Mouse (Mus musculus): ENCODE results near the gene Gtf2f2. TPM values are rescaled to one million over a fixed set of nuclear protein-coding genes. Genes with fewer than 3 reads are reported as not detected.
A peak's percentile ranks its signal among the peaks of the same experiment; 100 is the strongest.

The Gtf2f2 gene
- polyA plus RNA-seq, 1 experiment from 2014 or later: 29.5 TPM

GRCm38 (mm10) chr14:76031117-76031842, 20.6 kb upstream of the Gtf2f2 start:
- Histone ChIP-seq H3K27ac (ENCODE audit: low read length) (no peak overlapping the region), H3K4me1 (replicated peaks; ENCODE audit: control insufficient read depth, insufficient read depth, low read length) (0 out of 2 replicates have a peak, but pooled peaks cover 2% of the 10 kb centered on the region), H3K4me3 (ENCODE audit: low read length) (no peak overlapping the region), H3K27me3 (ENCODE audit: control insufficient read depth, insufficient read depth, low read depth, low read length) (no peaks in the 10 kb centered on the region), H3K4me2 (ENCODE audit: low read depth, low read length) (no peak overlapping the region), H3K9ac (ENCODE audit: low read length) (no peak overlapping the region), H3K36me3 (ENCODE audit: control insufficient read depth, insufficient read depth, low read length) (no peaks in the 10 kb centered on the region), H3K9me3 (ENCODE audit: control insufficient read depth, low read length) (no peaks in the 10 kb centered on the region)
- no peak for ATAC-seq (ENCODE audit: low read depth)
- WGBS: 35% methylated on average over 11 of the region's 11 CpGs

GRCm38 (mm10) chr14:76024641-76025040, 14.0 kb upstream of the Gtf2f2 start:
- no peak for ATAC-seq (ENCODE audit: low read depth)
- no peak overlapping the region for H3K4me3 ChIP-seq (ENCODE audit: low read length)
- H3K9ac ChIP-seq (ENCODE audit: low read length): no peak overlapping the region
- no peaks in the 10 kb centered on the region for H3K4me1 ChIP-seq (replicated peaks; ENCODE audit: control insufficient read depth, insufficient read depth, low read length)
- WGBS: 83% methylated on average over 4 of the region's 4 CpGs
- no peaks in the 10 kb centered on the region for H3K27me3 ChIP-seq (ENCODE audit: control insufficient read depth, insufficient read depth, low read depth, low read length)
- H3K36me3 ChIP-seq (ENCODE audit: control insufficient read depth, insufficient read depth, low read length): no peaks in the 10 kb centered on the region
- H3K4me2 ChIP-seq (ENCODE audit: low read depth, low read length): no peak overlapping the region
- H3K9me3 ChIP-seq (ENCODE audit: control insufficient read depth, low read length): no peaks in the 10 kb centered on the region
- no peak overlapping the region for H3K27ac ChIP-seq (ENCODE audit: low read length)

- Histone ChIP-seq H3K4me2 (ENCODE audit: low read depth, low read length) (no peak overlapping the region), H3K4me3 (ENCODE audit: low read length) (no peak overlapping the region), H3K9ac (ENCODE audit: low read length) (no peak overlapping the region), H3K36me3 (ENCODE audit: control insufficient read depth, insufficient read depth, low read length) (no peaks in the 10 kb centered on the region), H3K27me3 (ENCODE audit: control insufficient read depth, insufficient read depth, low read depth, low read length) (no peaks in the 10 kb centered on the region), H3K4me1 (replicated peaks; ENCODE audit: control insufficient read depth, insufficient read depth, low read length) (no peaks in the 10 kb centered on the region), H3K9me3 (ENCODE audit: control insufficient read depth, low read length) (no peaks in the 10 kb centered on the region), H3K27ac (ENCODE audit: low read length) (no peak overlapping the region)
- ATAC-seq (ENCODE audit: low read depth): no peak
- 67% methylated on average over 7 of the region's 7 CpGs for WGBS
Observed at GRCm38 (mm10) chr14:76020927-76021719, 10.5 kb upstream of the Gtf2f2 start.

- H3K9ac ChIP-seq (ENCODE audit: low read length): no peak overlapping the region
- WGBS: 79% methylated on average over 5 of the region's 5 CpGs
- no peaks in the 10 kb centered on the region for H3K9me3 ChIP-seq (ENCODE audit: control insufficient read depth, low read length)
- no peak overlapping the region for H3K4me2 ChIP-seq (ENCODE audit: low read depth, low read length)
- H3K36me3 ChIP-seq (ENCODE audit: control insufficient read depth, insufficient read depth, low read length): no peaks in the 10 kb centered on the region
- no peak for ATAC-seq (ENCODE audit: low read depth)
- H3K27ac ChIP-seq (ENCODE audit: low read length): no peak overlapping the region
- H3K4me1 ChIP-seq (replicated peaks; ENCODE audit: control insufficient read depth, insufficient read depth, low read length): no peaks in the 10 kb centered on the region
- no peaks in the 10 kb centered on the region for H3K27me3 ChIP-seq (ENCODE audit: control insufficient read depth, insufficient read depth, low read depth, low read length)
- no peak overlapping the region for H3K4me3 ChIP-seq (ENCODE audit: low read length)
Observed at GRCm38 (mm10) chr14:76020259-76020785, 9.7 kb upstream of the Gtf2f2 start.

GRCm38 (mm10) chr14:76017785-76018490, 7.3 kb upstream of the Gtf2f2 start:
- no peak overlapping the region for H3K4me3 ChIP-seq (ENCODE audit: low read length)
- WGBS: 77% methylated on average over 10 of the region's 10 CpGs
- no peak overlapping the region for H3K27ac ChIP-seq (ENCODE audit: low read length)
- H3K4me1 ChIP-seq (replicated peaks; ENCODE audit: control insufficient read depth, insufficient read depth, low read length): no peaks in the 10 kb centered on the region
- H3K4me2 ChIP-seq (ENCODE audit: low read depth, low read length): no peak overlapping the region
- H3K36me3 ChIP-seq (ENCODE audit: control insufficient read depth, insufficient read depth, low read length): no peaks in the 10 kb centered on the region
- H3K9ac ChIP-seq (ENCODE audit: low read length): no peak overlapping the region
- H3K9me3 ChIP-seq (ENCODE audit: control insufficient read depth, low read length): no peaks in the 10 kb centered on the region
- H3K27me3 ChIP-seq (ENCODE audit: control insufficient read depth, insufficient read depth, low read depth, low read length): no peaks in the 10 kb centered on the region
- no peak for ATAC-seq (ENCODE audit: low read depth)

- 45% methylated on average over 2 of the region's 2 CpGs for WGBS
Observed at GRCm38 (mm10) chr14:76014331-76014730, 3.7 kb upstream of the Gtf2f2 start.

GRCm38 (mm10) chr14:76011062-76011457, 395 bp upstream of the Gtf2f2 start:
- Histone ChIP-seq H3K9ac (ENCODE audit: low read length) (peak overlapping the region; percentile 90), H3K27ac (ENCODE audit: low read length) (no peak overlapping the region), H3K9me3 (ENCODE audit: control insufficient read depth, low read length) (no peaks in the 10 kb centered on the region), H3K27me3 (ENCODE audit: control insufficient read depth, insufficient read depth, low read depth, low read length) (no peaks in the 10 kb centered on the region), H3K4me2 (ENCODE audit: low read depth, low read length) (peak overlapping the region; percentile 73), H3K4me1 (replicated peaks; ENCODE audit: control insufficient read depth, insufficient read depth, low read length) (peaks cover 13% of the 10 kb centered on the region), H3K4me3 (ENCODE audit: low read length) (peak overlapping the region; percentile 98), H3K36me3 (ENCODE audit: control insufficient read depth, insufficient read depth, low read length) (no peaks in the 10 kb centered on the region)
- no peak; the same call in 1 of the 2 replicates for ATAC-seq (ENCODE audit: low read depth)
- whole genome bisulfite sequencing: 30% methylated on average over 7 of the region's 7 CpGs

More at GRCm38 (mm10) chr14:76014331-76014730, 3.7 kb upstream of the Gtf2f2 start:
- no peak overlapping the region for H3K4me2 ChIP-seq (ENCODE audit: low read depth, low read length)
- no peaks in the 10 kb centered on the region for H3K9me3 ChIP-seq (ENCODE audit: control insufficient read depth, low read length)
- no peaks in the 10 kb centered on the region for H3K36me3 ChIP-seq (ENCODE audit: control insufficient read depth, insufficient read depth, low read length)
- no peaks in the 10 kb centered on the region for H3K27me3 ChIP-seq (ENCODE audit: control insufficient read depth, insufficient read depth, low read depth, low read length)
- peaks cover 8% of the 10 kb centered on the region for H3K4me1 ChIP-seq (replicated peaks; ENCODE audit: control insufficient read depth, insufficient read depth, low read length)
- H3K9ac ChIP-seq (ENCODE audit: low read length): no peak overlapping the region
- no peak for ATAC-seq (ENCODE audit: low read depth)
- no peak overlapping the region for H3K4me3 ChIP-seq (ENCODE audit: low read length)
- no peak overlapping the region for H3K27ac ChIP-seq (ENCODE audit: low read length)

GRCm38 (mm10) chr14:76009185-76009584, 1.5 kb downstream of the Gtf2f2 start:
- H3K9ac ChIP-seq (ENCODE audit: low read length): no peak overlapping the region

GRCm38 (mm10) chr14:76008174-76008573, 2.5 kb downstream of the Gtf2f2 start:
- Histone ChIP-seq H3K9me3 (ENCODE audit: control insufficient read depth, low read length) (no peaks in the 10 kb centered on the region), H3K36me3 (ENCODE audit: control insufficient read depth, insufficient read depth, low read length) (no peaks in the 10 kb centered on the region), H3K27ac (ENCODE audit: low read length) (no peak overlapping the region), H3K4me2 (ENCODE audit: low read depth, low read length) (no peak overlapping the region), H3K4me1 (replicated peaks; ENCODE audit: control insufficient read depth, insufficient read depth, low read length) (peaks cover 13% of the 10 kb centered on the region), H3K4me3 (ENCODE audit: low read length) (no peak overlapping the region), H3K9ac (ENCODE audit: low read length) (no peak overlapping the region), H3K27me3 (ENCODE audit: control insufficient read depth, insufficient read depth, low read depth, low read length) (no peaks in the 10 kb centered on the region)
- ATAC-seq (ENCODE audit: low read depth): no peak
- 92% methylated on average over 1 of the region's 1 CpGs for WGBS

More at GRCm38 (mm10) chr14:76009185-76009584, 1.5 kb downstream of the Gtf2f2 start:
- Histone ChIP-seq H3K36me3 (ENCODE audit: control insufficient read depth, insufficient read depth, low read length) (no peaks in the 10 kb centered on the region), H3K4me1 (replicated peaks; ENCODE audit: control insufficient read depth, insufficient read depth, low read length) (peaks cover 13% of the 10 kb centered on the region), H3K4me3 (ENCODE audit: low read length) (peak overlapping the region; percentile 98), H3K4me2 (ENCODE audit: low read depth, low read length) (peak overlapping the region; percentile 73), H3K27ac (ENCODE audit: low read length) (no peak overlapping the region), H3K9me3 (ENCODE audit: control insufficient read depth, low read length) (no peaks in the 10 kb centered on the region), H3K27me3 (ENCODE audit: control insufficient read depth, insufficient read depth, low read depth, low read length) (no peaks in the 10 kb centered on the region)
- WGBS: 84% methylated on average over 5 of the region's 5 CpGs
- no peak for ATAC-seq (ENCODE audit: low read depth)
